Mouse (Mus musculus) c-Kit-positive CD71-positive TER-119-positive erythroid progenitor cells, embryonic 14.5 days (primary cell): Measurements from ENCODE around the gene Snrnp27.

Experiments
- DNase-seq: peaks from one replicate; pipeline ENCODE4 v3.0.0-alpha.2; 2013; ENCODE audit warnings: low spot score

The Snrnp27 gene

GRCm38 (mm10) chr6:86683872-86684654 is at the start of gene Snrnp27:
Snrnp27 (minus strand) TSS chr6:86684522.
- peak; percentile 91 for DNase-seq

DNA sequence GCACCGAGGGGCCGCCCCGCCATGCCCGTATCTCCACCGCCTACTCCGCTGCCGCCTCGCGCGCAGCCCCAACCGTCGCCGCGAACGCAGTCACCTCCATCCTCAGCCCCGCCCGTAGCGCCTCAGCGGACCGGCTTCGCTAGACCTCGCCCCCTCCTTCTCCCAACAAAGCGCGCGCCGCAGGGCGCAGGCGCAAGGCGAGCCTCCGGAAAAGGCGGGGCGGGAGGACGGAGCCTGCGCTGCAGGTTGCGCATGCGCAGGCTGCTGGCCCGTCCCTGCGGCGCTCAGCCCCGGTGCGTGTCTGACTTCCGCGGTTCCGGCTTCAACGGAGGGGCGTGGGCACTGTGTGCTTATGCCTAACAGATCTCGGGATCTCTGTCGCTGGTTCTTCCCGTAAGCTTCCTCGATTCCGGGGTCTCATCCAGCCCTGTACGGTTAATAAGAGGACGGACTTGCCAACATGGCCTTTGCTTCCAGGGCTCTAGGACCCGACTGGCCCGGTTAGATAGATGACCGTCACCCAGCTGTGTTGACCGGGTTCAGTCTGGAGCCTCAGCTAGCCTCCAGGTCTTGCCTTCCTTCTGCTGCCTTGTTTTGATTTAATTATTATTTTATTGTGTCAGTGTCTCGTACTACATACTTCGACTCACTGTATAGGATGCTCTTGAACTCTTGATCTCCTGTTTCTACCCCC is 49.0 kb upstream of the Snrnp27 start, which contains the start of gene Gmcl1:
Gmcl1 (minus strand) TSS at position 201 of the 694 bp plus-strand sequence.
- peak; percentile 98 for DNase-seq

GRCm38 (mm10) chr6:86732276-86733173 is 48.2 kb upstream of the Snrnp27 start:
- DNase-seq: peak; percentile 21

DNA sequence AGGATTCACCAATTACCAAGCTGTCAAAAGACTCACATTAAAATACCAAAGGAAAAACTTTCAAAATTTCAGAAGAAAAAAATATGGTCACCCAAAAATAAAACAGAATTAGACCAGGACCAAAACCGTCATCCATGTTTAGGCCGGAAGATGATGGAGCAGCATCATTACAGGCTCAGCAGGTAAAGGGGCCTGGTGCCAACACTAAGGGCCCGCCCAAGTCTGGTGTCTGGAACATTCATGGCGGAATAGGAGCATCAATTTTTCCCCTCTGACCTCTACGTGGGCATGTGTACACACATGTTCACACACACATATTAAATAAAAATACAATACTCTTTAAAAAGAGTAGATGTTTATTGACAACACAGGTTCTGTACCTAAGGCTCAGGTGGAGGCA is 44.4 kb upstream of the Snrnp27 start:
- DNase-seq: no peak

- DNase-seq: no peak
These were observed 37.7 kb upstream of the Snrnp27 start for GRCm38 (mm10) chr6:86721977-86722376.

- DNase-seq: no peak
These were observed 23.9 kb upstream of the Snrnp27 start for GRCm38 (mm10) chr6:86708072-86708774.

DNA sequence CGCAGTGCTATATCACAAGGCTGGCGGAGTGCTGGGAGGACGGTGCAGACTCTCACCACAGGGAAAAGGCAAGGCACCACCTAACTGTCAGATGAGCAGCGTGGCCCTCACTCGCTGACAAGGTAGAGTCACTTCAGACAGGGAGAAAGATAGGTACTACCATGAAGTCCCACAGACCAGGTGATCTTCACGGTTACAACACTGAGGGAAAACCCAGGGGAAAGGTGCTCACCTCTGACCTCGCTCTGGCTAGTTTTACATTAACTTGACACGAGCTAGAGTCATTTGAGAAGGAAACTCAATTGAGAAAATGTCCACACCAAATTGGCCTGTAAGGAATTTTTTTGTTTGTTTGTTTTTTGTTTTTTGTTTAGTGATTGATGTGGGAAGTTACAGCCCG is 18.3 kb upstream of the Snrnp27 start:
- DNase-seq: no peak

- no peak for DNase-seq
These were observed 13.6 kb upstream of the Snrnp27 start for GRCm38 (mm10) chr6:86697903-86698302.

- no peak for DNase-seq
These were observed 11.9 kb upstream of the Snrnp27 start for GRCm38 (mm10) chr6:86696213-86696612.

- peak; percentile 71 for DNase-seq
These were observed 10.1 kb upstream of the Snrnp27 start for GRCm38 (mm10) chr6:86694465-86694864.

- peak; percentile 37 for DNase-seq
These were observed 5.3 kb upstream of the Snrnp27 start for GRCm38 (mm10) chr6:86689671-86690070.

DNA sequence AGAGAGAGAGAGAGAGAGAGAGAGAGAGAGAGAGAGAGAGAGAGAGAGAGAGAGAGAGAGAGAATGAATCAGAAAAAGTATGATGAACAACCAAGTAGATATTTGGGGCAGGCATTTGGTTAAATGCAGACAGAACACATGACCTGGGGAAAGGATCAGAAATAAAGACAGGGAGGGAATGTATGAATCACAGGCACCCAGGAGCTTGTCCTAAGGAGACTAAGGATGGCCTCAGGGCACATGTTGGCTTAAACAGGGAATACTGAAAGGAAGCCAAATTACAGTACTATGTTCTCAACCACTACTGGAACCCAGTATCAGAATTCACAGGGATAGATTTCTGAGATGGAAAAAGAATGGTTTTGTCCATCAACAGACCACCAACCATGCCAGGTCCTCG is 2.6 kb upstream of the Snrnp27 start:
- DNase-seq: no peak

- DNase-seq: no peak
These were observed 311 bp upstream of the Snrnp27 start for GRCm38 (mm10) chr6:86684655-86685011.

DNA sequence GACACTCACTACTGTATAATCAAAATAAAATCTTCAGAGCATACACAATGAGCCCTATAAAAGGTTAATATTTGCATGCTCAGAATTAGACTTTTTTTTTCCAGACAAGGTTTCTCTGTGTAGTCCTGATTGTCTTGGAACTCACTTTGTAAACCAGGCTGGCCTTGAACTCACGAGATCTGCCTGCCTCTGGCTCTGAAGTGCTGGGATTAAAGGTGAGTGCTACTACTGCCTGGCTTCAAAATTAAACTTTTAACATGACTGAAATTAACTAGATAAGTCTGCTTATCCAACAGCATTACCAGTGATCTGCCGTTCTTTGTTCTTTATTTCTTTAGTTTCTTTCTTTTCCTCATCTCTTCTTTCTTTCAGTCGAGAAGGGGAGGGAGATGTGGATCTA is 3.0 kb downstream of the Snrnp27 start:
- DNase-seq: no peak

DNA sequence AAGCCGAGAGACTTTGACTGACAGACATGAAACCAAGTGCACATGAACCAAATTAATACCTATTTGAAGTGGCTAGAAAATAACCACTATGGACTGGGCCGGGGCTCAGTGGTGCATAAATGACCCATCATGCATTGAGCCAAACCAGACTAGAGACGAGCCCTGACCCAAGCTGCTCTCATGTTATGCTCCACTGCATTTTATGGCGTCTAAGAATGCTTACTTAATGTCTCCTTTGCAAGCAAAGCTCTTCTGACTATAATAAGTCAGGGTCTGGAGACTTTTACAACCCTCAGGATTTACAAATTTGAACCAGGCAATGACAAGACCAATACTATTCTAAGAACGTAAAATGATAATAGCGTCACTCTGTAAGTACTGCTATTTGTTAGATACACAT is 6.0 kb downstream of the Snrnp27 start:
- no peak for DNase-seq

DNA sequence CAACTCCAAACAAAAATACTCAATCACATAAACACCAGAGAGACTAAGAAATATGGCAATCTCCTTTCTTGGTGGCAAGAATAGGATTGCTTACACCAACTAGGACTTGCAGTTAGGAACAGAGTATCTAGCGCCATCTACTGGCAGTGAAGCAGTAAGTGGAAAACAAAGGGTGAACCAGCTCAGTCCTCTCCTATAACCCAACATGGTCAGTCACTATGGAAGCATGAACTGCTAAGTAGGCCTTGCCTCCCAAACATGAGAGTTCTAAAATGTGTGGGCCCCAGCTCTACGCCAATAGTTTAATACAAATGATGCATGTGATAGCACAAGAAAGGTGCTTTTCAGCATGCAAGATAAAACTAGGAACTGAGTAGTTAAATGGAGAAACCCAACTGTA is 13.4 kb downstream of the Snrnp27 start:
- DNase-seq: peak; percentile 79

GRCm38 (mm10) chr6:86669240-86669727 is 15.0 kb downstream of the Snrnp27 start:
- DNase-seq: peak; percentile 99

DNA sequence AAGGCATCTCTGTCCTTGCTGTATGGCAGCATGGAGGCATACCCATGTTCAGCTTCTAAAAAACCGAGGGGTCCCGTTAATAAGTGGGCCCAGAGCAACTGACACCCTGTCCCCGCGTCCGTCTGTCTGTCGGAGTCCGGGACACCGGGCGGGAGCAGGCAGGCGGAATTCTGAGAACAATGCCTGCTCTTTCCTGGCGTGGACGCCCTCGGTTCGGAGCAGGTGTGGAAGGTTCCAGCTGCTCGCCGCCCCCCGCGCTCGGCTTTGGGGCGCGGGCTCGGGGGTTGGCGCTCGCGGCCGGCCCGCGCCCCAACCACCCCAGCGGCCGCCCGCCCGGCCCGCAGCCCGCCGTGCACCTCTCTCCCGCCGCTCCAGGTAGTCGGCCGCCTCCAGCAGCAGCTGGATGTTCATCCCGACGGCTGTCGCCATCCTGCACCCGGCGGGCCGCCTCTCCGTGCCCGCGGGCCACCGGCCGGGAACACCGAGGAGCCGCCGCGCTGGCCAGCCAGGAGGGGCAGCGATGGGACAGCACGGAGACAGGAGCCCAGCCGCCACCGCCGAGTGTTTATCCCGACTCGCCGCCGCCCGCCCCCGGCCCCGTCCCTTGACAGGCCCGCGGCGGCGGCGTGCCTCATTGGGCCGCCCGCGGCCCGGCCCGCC is 15.6 kb downstream of the Snrnp27 start, which contains the start of gene Mxd1:
Mxd1 (minus strand) TSS at position 582 of the 660 bp plus-strand sequence.
- no peak for DNase-seq

DNA sequence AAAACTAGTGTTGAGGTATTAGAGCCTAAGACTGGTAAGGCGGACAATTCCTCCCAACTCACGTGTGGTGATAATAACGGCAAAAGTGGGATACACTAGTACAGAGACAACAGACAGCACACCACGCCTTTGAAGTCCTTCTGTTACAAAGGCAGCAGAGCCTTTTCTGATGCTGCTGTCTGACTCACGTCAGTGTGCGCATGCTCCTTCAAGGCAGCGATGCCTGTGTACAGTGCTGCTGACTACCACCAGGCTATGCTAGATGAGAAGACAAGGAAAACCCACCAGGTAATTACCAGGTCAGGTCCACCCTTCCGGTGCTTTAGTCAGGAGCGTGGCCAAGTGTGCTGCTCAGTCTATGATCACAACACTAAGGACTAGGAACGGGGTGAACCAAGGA is 17.3 kb downstream of the Snrnp27 start:
- no peak for DNase-seq

GRCm38 (mm10) chr6:86665560-86666307 is 18.6 kb downstream of the Snrnp27 start:
- DNase-seq: no peak
